Mouse (Mus musculus) cerebellum, postnatal 25 days (tissue): ENCODE data around the gene Bfsp2.

Source experiments
- DNase-seq, 2 experiments: peaks; one replicate each; pipeline ENCODE4 v3.0.0; 2021; ENCODE audit warnings: mixed read lengths in 2 of 2

Bfsp2 gene

DNA sequence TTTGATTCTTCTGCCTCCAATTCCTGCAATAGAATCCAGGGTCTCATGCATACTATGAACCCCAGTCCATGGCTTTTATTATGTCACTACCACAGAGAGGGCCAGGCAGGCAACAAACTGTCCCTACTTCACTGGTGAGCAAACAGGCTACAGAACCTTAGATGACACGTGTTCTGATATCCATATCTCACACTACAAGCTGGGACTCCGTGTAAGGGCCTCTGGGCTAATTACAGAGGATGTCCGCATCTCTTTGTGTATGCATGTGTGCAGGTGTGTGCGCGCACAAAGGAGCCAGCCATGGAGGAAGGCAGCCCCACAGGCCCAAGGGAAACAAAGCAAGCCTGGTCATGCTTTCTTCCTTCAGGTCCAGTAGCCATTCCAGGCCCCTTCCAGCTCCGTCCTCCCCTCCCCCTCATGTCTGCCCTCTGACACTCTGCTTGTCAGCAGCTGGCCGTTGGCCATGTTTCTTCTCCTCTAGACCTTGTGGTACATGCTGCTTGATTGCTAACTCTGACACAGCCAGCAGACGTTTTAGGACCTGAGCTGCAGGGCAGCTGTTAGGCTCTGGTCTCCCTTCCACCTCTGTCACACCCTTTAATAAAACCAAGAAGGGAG lies 492 bp upstream of the Bfsp2 start:
- peak in 1 of 2 experiments; percentile 34 for DNase-seq

DNA sequence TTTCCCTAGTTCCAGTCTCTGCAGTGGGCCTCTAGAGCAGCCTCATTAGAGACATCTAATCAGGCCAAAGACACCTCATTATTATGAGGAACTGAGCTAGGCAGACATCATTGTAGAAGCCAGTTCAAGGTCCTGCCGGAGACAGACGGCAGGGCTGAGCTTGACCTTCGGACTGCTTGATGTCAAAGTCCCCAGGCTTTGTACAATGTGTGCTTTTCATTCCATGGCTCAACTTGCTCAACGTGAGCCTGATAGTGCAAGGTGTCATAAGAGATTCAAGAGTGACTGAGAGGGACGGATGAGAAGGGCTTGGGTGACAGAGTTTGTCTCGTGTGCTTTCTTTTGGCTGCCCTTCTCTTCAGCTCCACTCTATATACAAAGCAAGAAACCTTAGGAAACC lies 4.8 kb downstream of the Bfsp2 start:
- DNase-seq: no peak

DNA sequence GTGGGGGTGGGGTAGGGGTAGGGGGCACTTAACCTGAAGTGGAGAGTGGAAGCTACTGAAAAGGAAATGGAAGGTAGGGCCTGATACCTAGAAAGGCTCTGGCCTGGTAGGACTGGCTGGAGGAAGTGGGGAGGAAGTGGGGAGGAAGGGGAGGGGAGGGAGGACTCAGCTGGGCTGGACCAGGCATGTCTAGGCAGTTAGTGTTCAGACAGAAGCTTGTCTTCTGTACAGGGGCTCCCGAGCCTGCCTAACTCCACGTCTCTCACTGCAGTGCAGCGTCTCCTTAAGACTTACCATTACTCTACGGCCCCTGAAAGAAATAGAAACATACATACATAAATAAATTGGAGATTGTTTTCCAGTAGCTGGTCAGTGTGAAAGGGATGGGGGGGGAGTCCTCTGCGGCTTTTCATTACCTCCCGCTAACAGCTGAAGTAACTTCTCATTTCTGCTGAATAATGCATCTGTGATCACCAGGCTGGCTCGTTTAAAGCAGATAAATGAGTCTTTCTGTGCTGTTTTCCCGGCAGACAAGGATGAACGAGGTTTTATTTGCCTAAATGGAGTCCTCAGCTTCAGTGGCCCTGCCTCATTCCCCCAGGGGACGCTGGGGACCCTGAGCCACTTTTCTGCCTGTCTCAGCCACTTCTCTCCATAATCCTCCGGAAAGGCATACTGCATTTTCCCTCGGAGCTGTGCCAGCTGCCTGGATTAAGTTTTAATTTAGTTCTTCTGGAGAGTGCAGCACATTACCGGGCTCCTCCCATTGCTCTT lies 6.1 kb downstream of the Bfsp2 start:
- DNase-seq: no peak

DNA sequence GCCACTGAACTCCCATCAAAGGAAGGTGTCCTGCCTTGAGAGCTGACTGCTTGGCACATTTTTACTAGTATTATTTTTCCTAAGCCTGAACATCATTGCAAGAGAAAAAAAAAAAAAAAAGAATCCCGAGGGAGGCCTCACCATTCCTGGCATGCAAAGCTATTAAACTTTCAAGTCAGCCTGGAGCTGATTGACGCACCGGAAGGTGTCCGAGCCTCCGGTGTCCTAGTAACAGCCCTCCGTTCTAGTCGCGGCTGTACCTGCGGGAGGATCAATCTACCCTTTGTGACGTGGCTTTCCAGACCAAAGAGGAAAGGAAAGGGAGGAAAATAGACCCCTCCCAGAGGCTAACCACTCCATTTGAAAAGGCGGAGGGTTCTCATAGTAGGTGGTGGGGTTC lies 8.4 kb downstream of the Bfsp2 start:
- no peak for DNase-seq

DNA sequence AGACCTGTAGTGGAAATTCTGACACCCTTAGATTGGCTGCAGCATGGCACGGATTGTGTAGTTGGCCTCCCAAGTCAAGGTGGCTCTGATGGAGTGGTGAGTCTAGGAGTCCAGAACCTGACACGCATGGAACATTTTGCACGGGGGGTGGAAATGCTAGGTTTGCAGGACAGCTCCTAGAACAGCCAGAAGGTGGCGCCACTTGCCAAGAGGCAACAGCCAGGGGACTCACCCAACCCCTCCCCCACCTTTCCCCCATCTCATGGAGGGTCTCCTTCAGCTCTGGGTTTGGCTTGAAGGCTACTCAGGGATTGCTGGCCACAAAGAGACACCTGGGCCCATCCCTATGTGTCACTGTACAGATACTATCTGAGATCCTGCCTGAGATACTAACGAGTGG lies 10.7 kb downstream of the Bfsp2 start:
- DNase-seq: peak in 1 of 2 experiments; percentile 23

DNA sequence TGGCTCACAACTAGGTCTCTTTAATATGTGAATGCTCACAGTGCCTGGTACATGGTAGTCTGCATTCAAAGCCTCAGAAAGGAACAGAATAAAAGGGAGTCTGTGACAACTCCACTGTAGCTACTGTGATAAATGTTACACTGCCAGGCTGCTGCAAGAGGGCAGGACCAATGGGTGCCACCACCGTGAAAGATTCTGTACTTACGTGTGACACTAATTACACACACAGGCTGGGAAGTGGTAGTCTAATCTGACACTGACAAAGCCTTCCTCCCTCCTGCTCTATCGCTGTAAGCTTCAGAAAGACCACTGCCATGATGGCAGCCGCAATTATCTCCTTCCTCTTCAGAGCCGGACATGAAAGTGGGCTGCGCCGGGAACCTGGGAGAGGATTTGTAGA lies 11.3 kb downstream of the Bfsp2 start:
- no peak for DNase-seq

GRCm38 (mm10) chr9:103465711-103466220 lies 14.5 kb downstream of the Bfsp2 start:
- peak; percentile 34 to 59 for DNase-seq

DNA sequence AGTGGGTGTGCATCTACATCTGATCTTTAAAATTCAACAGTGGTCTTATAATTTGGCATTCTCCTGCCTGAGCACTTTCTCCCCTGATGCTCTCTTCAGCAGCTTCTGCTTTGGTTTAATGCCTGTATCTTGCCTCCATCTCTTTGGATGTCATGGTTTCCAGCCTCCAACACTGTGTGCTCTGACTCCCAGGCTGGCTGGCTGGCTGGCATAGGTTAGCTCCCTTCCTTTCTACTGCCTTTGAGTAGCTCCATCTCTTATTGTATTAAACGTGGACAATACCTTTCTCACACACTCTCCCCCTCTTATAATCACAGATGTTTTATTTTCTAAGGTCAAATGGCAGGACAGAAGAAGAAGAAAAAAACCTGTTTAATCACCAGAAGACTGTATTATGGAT lies 14.9 kb downstream of the Bfsp2 start:
- DNase-seq: no peak

- no peak for DNase-seq
Measured at GRCm38 (mm10) chr9:103463833-103464232, 16.4 kb downstream of the Bfsp2 start.

GRCm38 (mm10) chr9:103459839-103460238 lies 20.4 kb downstream of the Bfsp2 start:
- no peak for DNase-seq

GRCm38 (mm10) chr9:103459307-103459706 lies 20.9 kb downstream of the Bfsp2 start:
- DNase-seq: no peak

GRCm38 (mm10) chr9:103449651-103450050 lies 30.6 kb downstream of the Bfsp2 start:
- DNase-seq: no peak

DNA sequence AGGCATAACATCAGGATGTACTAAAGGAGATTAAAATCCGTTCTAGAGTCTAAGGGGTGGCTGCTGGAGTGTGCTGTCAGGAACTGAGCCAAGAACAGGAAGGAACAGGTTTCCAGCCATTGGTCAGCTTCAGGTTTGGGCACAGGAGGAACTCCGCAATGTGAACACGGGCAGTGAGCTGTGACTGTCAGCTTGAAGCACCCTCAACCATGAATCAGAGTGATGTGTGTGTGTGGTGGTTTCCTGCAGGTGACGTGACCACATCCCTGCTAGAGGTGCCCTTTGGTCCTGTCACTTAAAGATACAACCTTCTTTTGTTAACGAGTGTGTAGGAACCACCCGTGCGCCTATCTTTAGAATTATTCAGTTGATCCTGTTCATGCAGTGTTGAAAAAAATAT lies 31.1 kb downstream of the Bfsp2 start:
- DNase-seq: no peak

- DNase-seq: no peak
Measured at GRCm38 (mm10) chr9:103444656-103445055, 35.6 kb downstream of the Bfsp2 start.

- no peak for DNase-seq
Measured at GRCm38 (mm10) chr9:103443824-103444185, 36.4 kb downstream of the Bfsp2 start.

DNA sequence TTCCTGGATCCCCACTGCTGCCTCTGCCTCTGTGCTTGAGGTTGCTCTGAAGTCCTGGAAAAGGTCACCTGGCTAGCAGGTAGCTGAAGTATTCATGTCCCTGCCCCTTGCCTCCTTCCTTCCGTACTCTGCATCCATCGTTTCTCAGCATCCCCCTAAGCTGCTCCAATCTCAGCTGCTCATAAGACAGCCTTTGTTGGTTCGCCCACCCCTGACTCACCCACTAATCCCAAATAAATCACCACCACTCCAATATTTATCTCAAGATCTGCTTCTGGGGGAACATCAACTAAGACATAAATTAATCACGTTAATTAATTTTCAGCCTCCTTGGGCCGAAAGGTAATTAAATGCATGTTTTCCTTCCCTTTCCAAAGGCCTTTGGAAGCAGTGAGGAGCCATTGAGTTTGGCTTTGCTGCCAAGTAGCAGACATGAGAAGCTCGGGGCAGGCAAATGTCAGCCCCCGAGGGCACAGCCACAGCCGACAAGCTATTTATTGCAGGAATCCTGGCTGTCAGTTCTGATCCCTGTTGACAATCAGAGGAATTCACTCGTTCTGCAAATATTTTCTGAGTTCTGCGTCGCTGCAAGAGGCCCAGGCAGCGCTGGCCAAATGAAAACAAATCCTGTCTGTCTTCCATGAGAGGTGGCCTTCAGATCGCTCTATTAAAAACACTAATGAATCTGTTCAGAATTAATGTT lies 36.9 kb downstream of the Bfsp2 start:
- DNase-seq: peak in 1 of 2 experiments; percentile 16

DNA sequence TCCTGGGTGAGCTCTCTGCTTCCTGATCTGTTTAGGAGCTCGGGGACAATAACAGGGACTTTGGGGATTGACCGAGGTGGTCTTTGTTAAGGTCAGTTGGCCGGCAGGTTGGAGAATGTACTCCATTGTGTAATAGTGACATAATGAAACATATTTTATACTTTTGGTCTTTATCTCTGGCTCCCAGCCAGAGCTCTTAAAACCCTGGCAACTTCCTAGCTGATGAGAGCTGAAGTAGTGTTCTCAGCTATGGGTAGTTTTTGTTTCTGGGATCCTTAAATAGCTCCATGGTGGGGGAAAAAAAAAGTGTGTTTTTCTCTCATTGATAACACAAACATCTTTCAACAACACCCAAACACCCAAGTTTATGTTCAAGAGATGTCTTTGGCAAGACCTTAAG lies 39.6 kb downstream of the Bfsp2 start:
- DNase-seq: no peak

- no peak for DNase-seq
Measured at GRCm38 (mm10) chr9:103437104-103437503, 43.1 kb downstream of the Bfsp2 start.

GRCm38 (mm10) chr9:103434116-103434515 lies 46.1 kb downstream of the Bfsp2 start:
- DNase-seq: no peak

GRCm38 (mm10) chr9:103432122-103432778 lies 48.0 kb downstream of the Bfsp2 start:
- DNase-seq: peak in 1 of 2 experiments; percentile 5

- no peak for DNase-seq
Measured at GRCm38 (mm10) chr9:103431718-103432117, 48.5 kb downstream of the Bfsp2 start.

DNA sequence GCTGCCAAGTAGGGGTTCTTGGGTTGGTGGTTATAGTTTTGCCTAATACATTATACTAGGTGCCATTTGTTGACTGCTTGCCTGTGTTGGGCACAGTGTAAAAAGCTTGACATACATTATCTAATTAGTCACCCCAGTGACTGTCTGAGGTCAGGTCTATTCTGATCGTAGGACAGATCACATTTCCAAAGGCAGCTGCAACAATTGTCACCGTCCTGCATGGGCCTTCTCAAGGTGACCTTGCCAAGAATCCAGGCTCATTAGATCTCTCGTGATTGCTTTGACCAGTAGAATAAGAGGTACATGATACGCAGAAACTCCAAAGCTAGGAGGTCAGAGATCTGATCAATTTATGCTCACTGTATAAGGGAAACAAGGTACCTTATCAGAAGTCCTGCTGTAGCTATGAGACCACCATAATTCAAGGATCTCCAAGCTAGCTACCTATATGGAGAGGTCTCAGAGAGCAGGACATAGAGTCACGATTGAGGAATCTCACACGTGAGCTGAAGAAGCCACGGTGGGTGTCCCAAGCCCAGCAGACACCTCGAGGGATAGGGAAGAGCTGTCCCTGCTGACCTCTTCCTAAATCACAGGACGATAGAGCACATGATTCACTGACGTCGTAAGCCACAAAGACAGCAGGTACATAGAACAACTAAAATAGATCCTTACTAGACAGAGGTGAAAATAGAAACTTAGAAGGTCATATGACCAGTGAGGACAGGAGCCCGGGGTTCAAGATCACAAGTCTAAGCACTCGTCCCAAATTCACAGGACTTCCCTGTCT lies 49.6 kb downstream of the Bfsp2 start:
- no peak for DNase-seq
